Mouse (Mus musculus): ENCODE data around the gene Kcns1.

The Kcns1 gene

DNA sequence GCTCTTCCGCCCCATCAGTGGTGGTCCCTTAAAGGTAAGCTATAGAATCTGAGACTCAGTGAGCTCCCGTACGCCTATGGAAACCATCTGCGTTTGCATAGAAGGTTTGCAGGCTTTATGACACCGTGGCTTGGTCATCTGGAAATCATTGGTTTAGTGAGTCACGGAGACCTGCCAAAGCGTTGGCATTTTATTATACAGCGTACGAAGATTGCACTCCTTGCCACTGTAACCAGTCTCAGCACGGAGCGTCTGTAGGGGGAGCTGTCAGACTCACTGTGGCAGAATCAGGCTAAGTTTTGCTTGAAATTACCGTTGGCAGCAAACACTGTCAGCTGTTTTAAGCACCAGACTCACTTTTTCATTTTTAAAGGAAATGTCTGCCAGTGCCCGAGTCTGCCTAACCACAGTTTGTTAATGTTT is 44.4 kb downstream of the Kcns1 start:
- DNase-seq (ENCODE audit: low spot score) = peak; percentile 60

DNA sequence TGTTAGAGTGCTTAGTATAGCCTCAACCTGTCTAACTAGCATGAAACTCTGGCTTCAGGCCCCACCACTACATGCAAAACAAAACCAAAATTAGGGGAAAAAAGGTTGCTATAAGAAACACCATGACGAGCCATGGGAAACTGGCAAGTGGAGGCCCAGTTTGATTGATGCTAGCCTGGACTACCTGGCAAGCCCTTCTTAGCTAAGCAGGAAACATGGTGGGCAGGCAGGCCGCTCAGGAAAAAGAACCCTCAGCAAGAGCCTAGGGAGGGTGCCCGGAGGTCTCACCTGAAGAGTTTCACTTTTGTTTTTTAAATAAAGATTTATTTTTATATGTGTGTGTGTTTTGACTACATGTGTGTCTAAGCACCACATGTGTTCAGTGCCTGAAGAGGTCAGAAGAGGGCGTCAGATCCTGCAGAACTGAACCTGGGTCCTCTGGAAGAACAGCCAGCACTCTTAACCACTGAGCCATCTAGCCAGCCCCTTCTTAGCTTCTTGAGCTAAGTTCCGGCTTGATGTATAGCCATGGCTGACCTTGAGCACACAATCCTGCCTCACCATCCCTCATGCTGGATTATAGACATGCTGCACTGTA is 47.6 kb downstream of the Kcns1 start:
- DNase-seq (ENCODE audit: low spot score) = no peak

DNA sequence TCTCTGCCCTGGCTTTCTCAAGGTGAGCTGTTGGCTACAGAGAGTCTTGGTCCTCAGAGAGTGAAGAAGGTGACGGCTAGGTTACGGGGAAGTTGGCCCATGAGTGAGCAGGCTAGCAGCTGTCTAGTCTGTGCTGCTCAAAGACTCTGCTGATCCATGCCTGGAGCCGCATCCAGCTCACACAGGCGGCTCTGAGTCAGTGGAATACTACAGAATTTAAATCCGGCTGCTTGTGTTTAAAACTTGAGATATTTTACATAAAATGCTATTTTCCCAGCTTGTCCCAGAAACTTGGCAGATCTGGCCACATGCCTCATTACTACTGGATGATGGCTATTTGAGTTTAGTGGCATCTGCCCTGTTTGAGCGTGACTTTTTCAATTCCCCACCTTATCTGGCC is 51.4 kb downstream of the Kcns1 start:
- DNase-seq (ENCODE audit: low spot score) = no peak

DNA sequence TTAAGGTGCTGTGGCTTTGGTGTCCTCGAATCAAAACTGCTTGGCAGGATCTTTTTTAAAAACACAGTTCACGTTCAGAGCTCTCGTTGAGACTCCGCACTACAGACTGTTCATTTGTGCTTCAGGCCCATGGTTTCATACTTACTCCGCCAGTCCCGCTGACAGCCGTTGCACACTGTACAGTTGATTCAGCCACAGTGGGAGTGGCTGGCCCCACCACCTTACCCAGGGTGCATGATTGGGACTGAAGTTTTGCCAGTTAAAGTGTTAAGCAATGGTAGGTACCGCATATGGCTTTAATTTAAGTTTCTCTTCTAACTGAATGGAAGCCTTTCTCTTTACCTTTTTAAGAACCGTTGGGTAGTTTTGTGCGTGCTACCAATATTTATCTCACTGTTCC is 55.4 kb downstream of the Kcns1 start:
- DNase-seq (ENCODE audit: low spot score) = no peak

DNA sequence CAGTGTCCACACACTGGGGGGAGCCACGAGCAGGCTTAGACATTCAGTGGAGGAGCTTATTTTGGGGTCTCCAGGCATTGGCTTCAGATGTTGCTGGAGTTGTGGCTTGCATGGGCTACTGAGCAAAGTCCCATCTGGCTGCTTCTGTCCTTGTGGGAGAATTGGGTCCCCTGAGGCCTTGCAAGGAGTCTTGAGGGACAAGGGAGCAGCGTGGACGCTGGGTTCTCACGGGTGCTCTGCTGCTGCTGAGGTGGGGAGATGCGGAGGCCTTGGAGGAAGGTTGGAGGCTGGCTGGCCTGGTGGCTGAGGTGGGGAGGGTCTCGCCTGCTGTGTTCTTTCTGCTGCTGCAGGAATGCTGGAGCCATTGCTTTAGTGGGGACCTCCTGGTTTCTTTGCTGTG is 56.9 kb downstream of the Kcns1 start:
- no peak for DNase-seq (ENCODE audit: low spot score)
